Mouse (Mus musculus): ENCODE measurements at regions not wholly inside any gene's neighbourhood (a gene's known extent, or its start where the extent isn't known, plus 50 kb on each side); places are given as distances from the start of the nearest gene placed in this dataset.

GRCm38 (mm10) chr9:41604916-41605315, 443.4 kb upstream of the Ubash3b start:
- no peaks in the 10 kb centered on the region for H3K79me2 ChIP-seq (ENCODE audit: control insufficient read depth, insufficient read depth)
- no peak for TF ChIP-seq CEBPB (IDR thresholded peaks at IDR 0.05; ENCODE audit: low read depth)
- no peak for TF ChIP-seq MAX (IDR thresholded peaks at IDR 0.05)
- no peak for TF ChIP-seq CTCF (IDR thresholded peaks at IDR 0.05; ENCODE audit: control insufficient read depth, insufficient read depth, insufficient read length)
- TF ChIP-seq FOSL1 (IDR thresholded peaks at IDR 0.05; ENCODE audit: insufficient read depth, low read length, poor library complexity, severe bottlenecking), result no peak
- no peak for TF ChIP-seq MYOD1 (IDR thresholded peaks at IDR 0.05; ENCODE audit: control insufficient read depth, insufficient read length, low read depth)
- no peak for TF ChIP-seq MYOG (IDR thresholded peaks at IDR 0.05; ENCODE audit: control insufficient read depth, extremely low read depth, insufficient read length)
- no peak for TF ChIP-seq USF1 (IDR thresholded peaks at IDR 0.05; ENCODE audit: low read depth)
- no peak overlapping the region for H3ac ChIP-seq (ENCODE audit: control insufficient read depth, insufficient read length, low read depth)
- no peak overlapping the region for H3K4me3 ChIP-seq (ENCODE audit: insufficient read depth, poor library complexity, severe bottlenecking)
- no peaks in the 10 kb centered on the region for H3K27me3 ChIP-seq (ENCODE audit: control insufficient read depth, insufficient read depth, insufficient read length)
- H3K79me3 ChIP-seq (ENCODE audit: low read depth), result no peaks in the 10 kb centered on the region
- no peaks in the 10 kb centered on the region for H3K36me3 ChIP-seq (ENCODE audit: control insufficient read depth, insufficient read depth)

GRCm38 (mm10) chr9:41600778-41601177, 439.3 kb upstream of the Ubash3b start:
- Histone ChIP-seq H3K27me3 (ENCODE audit: control insufficient read depth, insufficient read depth, insufficient read length) (no peaks in the 10 kb centered on the region), H3K4me3 (ENCODE audit: insufficient read depth, poor library complexity, severe bottlenecking) (no peak overlapping the region), H3K79me3 (ENCODE audit: low read depth) (no peaks in the 10 kb centered on the region), H3K36me3 (ENCODE audit: control insufficient read depth, insufficient read depth) (no peaks in the 10 kb centered on the region), H3ac (ENCODE audit: control insufficient read depth, insufficient read length, low read depth) (no peak overlapping the region), H3K79me2 (ENCODE audit: control insufficient read depth, insufficient read depth) (no peaks in the 10 kb centered on the region)
- TF ChIP-seq MAX (IDR thresholded peaks at IDR 0.05), result no peak

- H3K27me3 ChIP-seq (ENCODE audit: control insufficient read depth, insufficient read depth, insufficient read length), result no peaks in the 10 kb centered on the region
- no peak overlapping the region for H3ac ChIP-seq (ENCODE audit: control insufficient read depth, insufficient read length, low read depth)
- H3K79me2 ChIP-seq (ENCODE audit: control insufficient read depth, insufficient read depth), result no peaks in the 10 kb centered on the region
- H3K79me3 ChIP-seq (ENCODE audit: low read depth), result no peaks in the 10 kb centered on the region
- no peak overlapping the region for H3K4me3 ChIP-seq (ENCODE audit: insufficient read depth, poor library complexity, severe bottlenecking)
- TF ChIP-seq MYOD1 (IDR thresholded peaks at IDR 0.05; ENCODE audit: control insufficient read depth, insufficient read length, low read depth) (no peak), USF1 (IDR thresholded peaks at IDR 0.05; ENCODE audit: low read depth) (no peak), MAX (IDR thresholded peaks at IDR 0.05) (no peak), CTCF (IDR thresholded peaks at IDR 0.05; ENCODE audit: control insufficient read depth, insufficient read depth, insufficient read length) (no peak), CEBPB (IDR thresholded peaks at IDR 0.05; ENCODE audit: low read depth) (no peak), FOSL1 (IDR thresholded peaks at IDR 0.05; ENCODE audit: insufficient read depth, low read length, poor library complexity, severe bottlenecking) (no peak), MYOG (IDR thresholded peaks at IDR 0.05; ENCODE audit: control insufficient read depth, extremely low read depth, insufficient read length) (no peak)
- no peaks in the 10 kb centered on the region for H3K36me3 ChIP-seq (ENCODE audit: control insufficient read depth, insufficient read depth)
Measured at GRCm38 (mm10) chr9:41599874-41600273, 438.4 kb upstream of the Ubash3b start.

GRCm38 (mm10) chr9:41595749-41596148, 434.3 kb upstream of the Ubash3b start:
- Histone ChIP-seq H3K79me3 (ENCODE audit: low read depth) (peaks cover 9% of the 10 kb centered on the region), H3K79me2 (ENCODE audit: control insufficient read depth, insufficient read depth) (peaks cover 22% of the 10 kb centered on the region), H3K4me3 (ENCODE audit: insufficient read depth, poor library complexity, severe bottlenecking) (no peak overlapping the region), H3ac (ENCODE audit: control insufficient read depth, insufficient read length, low read depth) (no peak overlapping the region), H3K36me3 (ENCODE audit: control insufficient read depth, insufficient read depth) (peaks cover 35% of the 10 kb centered on the region), H3K27me3 (ENCODE audit: control insufficient read depth, insufficient read depth, insufficient read length) (no peaks in the 10 kb centered on the region)
- TF ChIP-seq CEBPB (IDR thresholded peaks at IDR 0.05; ENCODE audit: low read depth) (peak; percentile 63), MYOG (IDR thresholded peaks at IDR 0.05; ENCODE audit: control insufficient read depth, extremely low read depth, insufficient read length) (no peak), MYOD1 (IDR thresholded peaks at IDR 0.05; ENCODE audit: control insufficient read depth, insufficient read length, low read depth) (no peak), FOSL1 (IDR thresholded peaks at IDR 0.05; ENCODE audit: insufficient read depth, low read length, poor library complexity, severe bottlenecking) (no peak)

GRCm38 (mm10) chr9:41593998-41594397, 432.5 kb upstream of the Ubash3b start:
- no peaks in the 10 kb centered on the region for H3K27me3 ChIP-seq (ENCODE audit: control insufficient read depth, insufficient read depth, insufficient read length)
- H3K4me3 ChIP-seq (ENCODE audit: insufficient read depth, poor library complexity, severe bottlenecking), result no peak overlapping the region
- peaks cover 53% of the 10 kb centered on the region for H3K36me3 ChIP-seq (ENCODE audit: control insufficient read depth, insufficient read depth)
- no peak overlapping the region for H3ac ChIP-seq (ENCODE audit: control insufficient read depth, insufficient read length, low read depth)
- TF ChIP-seq CEBPB (IDR thresholded peaks at IDR 0.05; ENCODE audit: low read depth), result no peak
- no peak for TF ChIP-seq MYOD1 (IDR thresholded peaks at IDR 0.05; ENCODE audit: control insufficient read depth, insufficient read length, low read depth)
- TF ChIP-seq MYOG (IDR thresholded peaks at IDR 0.05; ENCODE audit: control insufficient read depth, extremely low read depth, insufficient read length), result no peak
- no peak for TF ChIP-seq FOSL1 (IDR thresholded peaks at IDR 0.05; ENCODE audit: insufficient read depth, low read length, poor library complexity, severe bottlenecking)
- no peak for TF ChIP-seq USF1 (IDR thresholded peaks at IDR 0.05; ENCODE audit: low read depth)
- TF ChIP-seq MAX (IDR thresholded peaks at IDR 0.05), result no peak
- TF ChIP-seq CTCF (IDR thresholded peaks at IDR 0.05; ENCODE audit: control insufficient read depth, insufficient read depth, insufficient read length), result no peak
- peaks cover 40% of the 10 kb centered on the region for H3K79me2 ChIP-seq (ENCODE audit: control insufficient read depth, insufficient read depth)
- peaks cover 27% of the 10 kb centered on the region for H3K79me3 ChIP-seq (ENCODE audit: low read depth)

GRCm38 (mm10) chr9:41592900-41593690, 431.6 kb upstream of the Ubash3b start:
- H3K36me3 ChIP-seq (ENCODE audit: control insufficient read depth, insufficient read depth), result peaks cover 62% of the 10 kb centered on the region
- H3K79me2 ChIP-seq (ENCODE audit: control insufficient read depth, insufficient read depth), result peaks cover 49% of the 10 kb centered on the region
- TF ChIP-seq MYOD1 (IDR thresholded peaks at IDR 0.05; ENCODE audit: control insufficient read depth, insufficient read length, low read depth) (no peak), MYOG (IDR thresholded peaks at IDR 0.05; ENCODE audit: control insufficient read depth, extremely low read depth, insufficient read length) (no peak), CEBPB (IDR thresholded peaks at IDR 0.05; ENCODE audit: low read depth) (peak; percentile 72)
- no peak overlapping the region for H3K4me3 ChIP-seq (ENCODE audit: insufficient read depth, poor library complexity, severe bottlenecking)
- no peak overlapping the region for H3ac ChIP-seq (ENCODE audit: control insufficient read depth, insufficient read length, low read depth)
- peaks cover 35% of the 10 kb centered on the region for H3K79me3 ChIP-seq (ENCODE audit: low read depth)
- no peaks in the 10 kb centered on the region for H3K27me3 ChIP-seq (ENCODE audit: control insufficient read depth, insufficient read depth, insufficient read length)

Data from C2C12 (cell line).